Mouse (Mus musculus) olfactory bulb, adult 2 months (tissue): Measurements from ENCODE around the gene Cdh13. TPM values are rescaled to one million over a fixed set of nuclear protein-coding genes. Genes with fewer than 3 reads are reported as not detected.

Experiments
- H3K27ac ChIP-seq: fragments of 200-500 bp; 2 replicates; pipeline ENCODE4 v1.5.1; 2012; ENCODE audit warnings: low read depth, low read length; ENCODE audit not compliant: insufficient read depth
- H3K4me1 ChIP-seq: fragments of 200-500 bp; 2 replicates; pipeline ENCODE4 v1.6.1; 2012; ENCODE audit warnings: low read length; ENCODE audit not compliant: control insufficient read depth, insufficient read depth
- H3K4me3 ChIP-seq: fragments of 200-500 bp; 2 replicates; pipeline ENCODE4 v1.5.1; 2012; ENCODE audit warnings: mild to moderate bottlenecking, low read depth, low read length, moderate library complexity; ENCODE audit not compliant: insufficient read depth
- CTCF ChIP-seq: fragments of 200-500 bp; IDR thresholded peaks from 2 replicates; pipeline ENCODE4 v1.5.1; 2012; ENCODE audit warnings: low read depth, mild to moderate bottlenecking, low read length, moderate library complexity; ENCODE audit not compliant: insufficient read depth
- POLR2A ChIP-seq: fragments of 200-500 bp; IDR thresholded peaks from 2 replicates; pipeline ENCODE4 v1.6.1; 2012; ENCODE audit warnings: mild to moderate bottlenecking, low read depth, low read length, moderate library complexity; ENCODE audit not compliant: insufficient read depth
- WGBS: fragments of 180-500 bp; shearing (Covaris S2); methylation state at CpG from one replicate; pipeline ENCODE4 v1.1.7; 2018; 5-methylcytosine and 5-hydroxymethylcytosine counted together
- polyA plus RNA-seq: library from polyadenylated mRNA; stranded (reverse); fragments of >200 nt; gene quantifications from 2 replicates; pipeline ENCODE4 v1.2.4, GENCODE M21; 2012; ENCODE audit warnings: low replicate concordance; ENCODE audit not compliant: missing spikeins, insufficient read depth, insufficient read length

Gene Cdh13
- polyA plus RNA-seq, 1 experiment: not detected

- Histone ChIP-seq H3K27ac (no peak overlapping the region), H3K4me1 (no peaks in the 10 kb centered on the region), H3K4me3 (no peak overlapping the region)
- 89% methylated on average over 5 of the region's 5 CpGs for WGBS
- no peak for TF ChIP-seq CTCF
- no peak for TF ChIP-seq POLR2A
Observed at GRCm38 (mm10) chr8:119300335-119300734, 1016.8 kb downstream of the Cdh13 start.

DNA sequence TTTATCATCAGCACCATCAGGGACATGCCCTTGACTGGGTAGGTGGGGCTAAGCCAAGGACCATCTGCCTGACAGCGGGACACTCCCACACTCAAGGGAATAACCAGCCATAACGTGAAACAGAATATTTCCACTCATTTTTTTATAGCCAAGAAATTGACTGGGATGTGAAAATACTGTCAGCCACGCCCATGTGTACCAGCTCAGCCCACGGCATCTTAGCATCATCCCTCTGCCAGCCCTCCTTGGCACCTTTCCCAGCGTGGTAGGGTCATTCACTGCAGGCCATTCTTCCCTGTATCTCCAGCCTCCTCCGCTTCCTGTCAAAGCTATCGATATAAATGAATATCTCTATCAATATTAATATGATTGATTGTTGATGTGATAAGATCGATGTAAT is 1020.7 kb downstream of the Cdh13 start:
- TF ChIP-seq POLR2A (no peak), CTCF (no peak)
- WGBS: 77% methylated on average over 8 of the region's 8 CpGs
- Histone ChIP-seq H3K27ac (no peak overlapping the region), H3K4me1 (0 out of 2 replicates have a peak, but pooled peaks cover 2% of the 10 kb centered on the region), H3K4me3 (no peak overlapping the region)

GRCm38 (mm10) chr8:119311412-119311811 is 1027.9 kb downstream of the Cdh13 start:
- Histone ChIP-seq H3K4me1 (0 out of 2 replicates have a peak, but pooled peaks cover 2% of the 10 kb centered on the region), H3K27ac (no peak overlapping the region), H3K4me3 (no peak overlapping the region)
- no peak for TF ChIP-seq CTCF
- TF ChIP-seq POLR2A: no peak
- WGBS: 47% methylated on average over 3 of the region's 3 CpGs

DNA sequence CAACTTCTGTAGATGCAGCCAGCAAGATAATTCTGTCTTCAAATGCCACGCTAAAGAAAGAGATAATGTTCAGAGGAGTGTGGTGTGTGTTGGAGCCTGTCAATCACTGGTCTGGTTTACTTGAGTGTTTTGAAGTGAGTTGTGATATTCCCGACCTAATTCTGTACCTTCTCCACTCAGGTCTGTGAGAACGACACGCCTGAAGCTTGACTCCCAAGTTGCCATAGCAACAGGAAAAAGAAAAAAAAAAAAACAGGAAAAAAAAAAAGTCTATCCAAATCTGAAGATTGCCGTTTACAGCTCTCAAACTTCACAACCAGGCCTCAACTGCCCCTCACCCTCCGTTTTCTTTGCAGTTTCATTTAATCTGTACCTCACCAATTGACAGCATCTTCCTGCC is 1039.7 kb downstream of the Cdh13 start:
- 37% methylated on average over 6 of the region's 6 CpGs for WGBS
- no peak for TF ChIP-seq POLR2A
- TF ChIP-seq CTCF: no peak
- Histone ChIP-seq H3K27ac (no peak overlapping the region), H3K4me3 (no peak overlapping the region), H3K4me1 (peaks cover 2% of the 10 kb centered on the region; the same call in 1 of the 2 replicates)

DNA sequence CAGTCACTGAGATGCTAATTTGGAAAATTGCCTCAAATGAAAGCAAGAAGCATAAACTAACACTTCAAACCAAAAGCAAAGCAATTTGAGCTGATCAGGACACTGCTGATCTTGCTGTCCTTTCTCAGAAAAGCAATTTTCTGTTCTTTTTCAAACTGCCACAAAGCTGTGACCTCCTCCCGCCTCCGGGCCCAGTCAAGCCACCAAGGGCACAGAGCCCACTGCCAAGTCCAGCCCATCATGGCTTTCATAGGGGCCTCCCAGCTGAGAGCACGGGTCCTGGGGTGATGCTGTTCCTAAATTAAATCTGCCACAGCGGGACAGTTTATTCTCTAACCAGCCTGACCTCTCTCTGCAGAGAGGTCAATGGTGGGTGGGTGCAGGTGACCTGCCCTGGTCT is 1056.0 kb downstream of the Cdh13 start:
- 52% methylated on average over 4 of the region's 4 CpGs for WGBS
- TF ChIP-seq POLR2A (no peak), CTCF (no peak)
- no peak overlapping the region for H3K27ac ChIP-seq
- no peak overlapping the region for H3K4me3 ChIP-seq
- H3K4me1 ChIP-seq: no peaks in the 10 kb centered on the region

- no peak overlapping the region for H3K4me3 ChIP-seq
- TF ChIP-seq POLR2A (no peak), CTCF (no peak)
- WGBS: 84% methylated on average over 3 of the region's 3 CpGs
- no peak overlapping the region for H3K27ac ChIP-seq
- peaks cover 8% of the 10 kb centered on the region for H3K4me1 ChIP-seq
Observed at GRCm38 (mm10) chr8:119343606-119344005, 1060.1 kb downstream of the Cdh13 start.

DNA sequence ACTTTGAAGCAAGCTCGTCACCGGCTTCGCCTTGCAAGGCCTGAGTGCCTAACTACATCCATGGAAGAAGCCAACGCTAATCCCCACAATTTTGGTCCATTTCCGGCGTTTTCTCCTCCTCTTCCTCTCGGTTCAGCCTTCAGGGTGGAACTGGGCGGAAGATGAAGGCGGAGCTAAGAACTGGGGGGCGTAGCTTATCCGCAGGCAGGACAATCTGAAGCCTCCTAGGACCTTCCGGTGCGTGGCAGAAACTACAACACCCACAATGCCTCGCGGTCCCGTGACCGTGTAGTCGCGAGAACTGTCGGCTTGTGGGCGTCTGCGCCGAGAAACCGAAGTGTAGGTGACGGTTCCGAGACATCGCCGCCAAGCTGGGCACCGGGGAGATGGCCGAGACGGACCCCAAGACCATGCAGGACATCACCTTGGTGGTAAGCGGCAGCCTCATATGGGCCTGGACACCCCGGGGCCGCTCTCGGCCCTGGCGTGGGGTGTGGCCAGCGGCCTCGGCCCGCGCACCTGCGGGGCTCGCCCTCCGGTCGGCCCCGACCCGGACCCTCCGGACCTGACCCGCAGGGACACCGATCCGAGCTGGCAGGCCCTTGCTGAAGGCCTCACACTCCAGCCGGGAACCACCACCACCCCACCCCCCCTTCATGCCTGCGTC is 1060.8 kb downstream of the Cdh13 start, which contains the start of gene Hsbp1:
TSS of gene Hsbp1 (plus strand) at position 299 of the 667 bp plus-strand sequence.
- Histone ChIP-seq H3K4me3 (peak within 1 kb of the TSS; percentile 79), H3K27ac (peak within 1 kb of the TSS; percentile 38), H3K4me1 (peaks cover 8% of the 10 kb centered on the region)
- WGBS: 1% methylated on average over 52 of the region's 52 CpGs
- TF ChIP-seq CTCF (no peak), POLR2A (peak; percentile 68)

DNA sequence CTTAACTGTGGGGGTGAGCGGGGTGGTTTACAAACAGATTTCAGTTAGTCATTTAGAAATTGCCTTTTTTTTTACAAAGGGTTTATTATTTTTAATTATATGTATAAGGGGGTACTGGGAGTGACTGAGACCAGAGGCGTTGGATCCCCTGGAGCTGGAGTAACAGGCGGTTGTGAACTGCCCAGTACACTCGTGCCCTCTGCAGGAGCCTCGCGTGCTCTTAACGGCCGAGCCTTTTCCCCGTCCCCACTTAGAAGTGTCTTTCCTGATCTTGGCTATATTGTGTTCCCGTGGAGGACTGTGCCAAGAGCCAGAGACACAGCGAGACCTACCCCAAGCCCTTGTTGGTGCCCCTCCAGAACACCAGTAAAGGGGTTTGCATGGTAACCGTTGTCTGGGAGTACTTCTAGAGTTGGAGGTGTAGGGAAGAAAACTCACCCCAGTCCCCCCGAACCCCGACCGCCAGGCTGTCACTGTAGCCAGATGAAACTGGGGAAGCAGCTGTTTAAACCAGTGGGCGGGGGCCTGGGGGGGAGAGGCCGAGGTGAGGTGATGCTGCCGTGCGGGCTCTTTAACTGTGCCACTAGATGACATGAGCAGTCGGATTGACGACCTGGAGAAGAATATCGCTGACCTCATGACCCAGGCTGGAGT is 1061.6 kb downstream of the Cdh13 start:
- Histone ChIP-seq H3K27ac (no peak overlapping the region), H3K4me3 (peak overlapping the region; percentile 79), H3K4me1 (peaks cover 8% of the 10 kb centered on the region)
- TF ChIP-seq CTCF (no peak), POLR2A (no peak)
- 48% methylated on average over 22 of the region's 22 CpGs for WGBS

DNA sequence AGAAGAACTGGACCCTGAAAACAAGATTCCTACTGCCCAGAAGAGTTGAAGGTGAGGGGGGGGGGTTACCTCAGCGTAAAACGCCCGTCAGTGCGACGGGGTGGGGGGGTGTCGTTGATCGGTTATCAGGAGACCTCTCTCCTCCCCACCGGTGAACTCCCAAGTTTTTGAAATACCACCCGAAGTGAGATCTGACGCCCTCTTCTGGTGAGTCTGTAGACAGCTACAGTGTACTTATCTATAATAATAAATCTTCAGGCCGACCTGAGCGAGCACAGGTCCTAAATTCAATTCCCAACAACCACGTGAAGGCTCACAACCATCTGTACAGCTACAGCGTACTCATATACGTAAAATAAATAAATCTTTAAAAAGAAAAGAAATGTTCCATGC is 1062.1 kb downstream of the Cdh13 start:
- TF ChIP-seq CTCF (no peak), POLR2A (no peak)
- no peak overlapping the region for H3K27ac ChIP-seq
- peaks cover 8% of the 10 kb centered on the region for H3K4me1 ChIP-seq
- WGBS: 89% methylated on average over 15 of the region's 15 CpGs
- H3K4me3 ChIP-seq: peak overlapping the region; percentile 79; the same call in 1 of the 2 replicates

DNA sequence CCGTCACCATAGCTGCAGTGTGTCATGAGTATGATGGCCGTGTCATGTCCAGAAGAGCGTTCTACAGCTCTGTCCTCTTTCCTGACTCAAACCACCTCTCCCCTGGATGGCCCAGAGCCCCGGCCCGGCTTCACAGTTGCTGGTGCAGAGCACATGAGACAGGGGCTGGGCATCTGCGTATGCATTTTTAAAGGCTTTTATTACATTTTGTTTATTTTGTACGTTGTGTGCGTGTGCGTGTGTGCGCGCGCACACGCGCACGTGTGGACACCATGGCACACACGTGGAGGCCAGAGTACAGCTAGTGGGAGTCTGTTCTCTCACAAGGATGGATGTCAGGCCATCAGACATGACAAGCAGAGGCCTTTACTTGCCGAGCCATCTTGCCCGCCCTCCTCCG is 1068.1 kb downstream of the Cdh13 start:
- Histone ChIP-seq H3K27ac (no peak overlapping the region), H3K4me3 (no peak overlapping the region), H3K4me1 (no peaks in the 10 kb centered on the region)
- no peak for TF ChIP-seq POLR2A
- TF ChIP-seq CTCF: no peak
- WGBS: 96% methylated on average over 19 of the region's 19 CpGs
